Mouse (Mus musculus): ENCODE measurements around the gene Zmiz1. TPM values are rescaled to one million over a fixed set of nuclear protein-coding genes. Genes with fewer than 3 reads are reported as not detected.

Gene Zmiz1
- polyA plus RNA-seq, 1 experiment from 2014 or later = 55.5 TPM

GRCm38 (mm10) chr14:25558479-25558878 lies 99.5 kb downstream of the Zmiz1 start:
- Histone ChIP-seq H3K27ac (no peak overlapping the region; the same call in 1 of the 2 replicates), H3K9me3 (replicated peaks) (no peaks in the 10 kb centered on the region), H3K4me1 (peaks cover 97% of the 10 kb centered on the region), H3K36me3 (peaks cover 53% of the 10 kb centered on the region), H3K4me3 (no peak overlapping the region), H3K27me3 (ENCODE audit: low read depth, poor library complexity, severe bottlenecking) (no peaks in the 10 kb centered on the region)
- 92% methylated on average over 1 of the region's 1 CpGs for WGBS
- no peak for DNase-seq (ENCODE audit: low spot score)

- 76% methylated on average over 5 of the region's 5 CpGs for WGBS
- no peak for DNase-seq (ENCODE audit: low spot score)
- no peaks in the 10 kb centered on the region for H3K9me3 ChIP-seq (replicated peaks)
- peak overlapping the region; percentile 22 for H3K27ac ChIP-seq
- H3K27me3 ChIP-seq (ENCODE audit: low read depth, poor library complexity, severe bottlenecking) = no peaks in the 10 kb centered on the region
- H3K36me3 ChIP-seq = peaks cover 54% of the 10 kb centered on the region
- H3K4me1 ChIP-seq = peaks cover 98% of the 10 kb centered on the region
- H3K4me3 ChIP-seq = no peak overlapping the region
Measured at GRCm38 (mm10) chr14:25559907-25560306, 100.9 kb downstream of the Zmiz1 start.

DNA sequence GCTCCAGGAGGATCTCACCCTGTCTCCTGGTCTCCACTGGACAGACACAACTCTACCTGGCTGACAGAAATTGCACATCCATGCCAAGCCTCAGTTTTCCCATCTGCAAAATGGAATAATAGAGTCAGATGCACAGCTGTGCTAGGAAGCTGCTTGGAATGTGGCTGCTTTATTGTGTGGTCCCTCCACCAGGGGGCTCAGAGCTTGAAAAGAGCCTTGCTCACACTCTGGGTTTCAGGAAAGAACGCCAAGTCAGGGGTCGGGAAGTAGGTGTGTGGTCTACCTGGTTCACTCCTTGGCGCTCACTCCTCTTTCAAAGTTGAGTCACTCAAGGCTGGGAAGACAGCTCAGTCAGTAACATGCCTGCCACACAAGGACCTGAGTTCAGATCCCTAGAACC lies 101.9 kb downstream of the Zmiz1 start:
- Histone ChIP-seq H3K4me3 (no peak overlapping the region), H3K4me1 (peaks cover 98% of the 10 kb centered on the region), H3K27ac (no peak overlapping the region), H3K27me3 (ENCODE audit: low read depth, poor library complexity, severe bottlenecking) (no peaks in the 10 kb centered on the region), H3K36me3 (peaks cover 55% of the 10 kb centered on the region), H3K9me3 (replicated peaks) (no peaks in the 10 kb centered on the region)
- DNase-seq (ENCODE audit: low spot score) = no peak
- WGBS = 91% methylated on average over 3 of the region's 3 CpGs

- H3K9me3 ChIP-seq (replicated peaks) = no peaks in the 10 kb centered on the region
- DNase-seq (ENCODE audit: low spot score) = peak; percentile 51
- H3K36me3 ChIP-seq = peaks cover 58% of the 10 kb centered on the region
- H3K27me3 ChIP-seq (ENCODE audit: low read depth, poor library complexity, severe bottlenecking) = no peaks in the 10 kb centered on the region
- H3K27ac ChIP-seq = peak overlapping the region; percentile 64
- H3K4me3 ChIP-seq = no peak overlapping the region
- WGBS = 20% methylated on average over 1 of the region's 1 CpGs
- H3K4me1 ChIP-seq = peaks cover 91% of the 10 kb centered on the region
Measured at GRCm38 (mm10) chr14:25561716-25562115, 102.7 kb downstream of the Zmiz1 start.

DNA sequence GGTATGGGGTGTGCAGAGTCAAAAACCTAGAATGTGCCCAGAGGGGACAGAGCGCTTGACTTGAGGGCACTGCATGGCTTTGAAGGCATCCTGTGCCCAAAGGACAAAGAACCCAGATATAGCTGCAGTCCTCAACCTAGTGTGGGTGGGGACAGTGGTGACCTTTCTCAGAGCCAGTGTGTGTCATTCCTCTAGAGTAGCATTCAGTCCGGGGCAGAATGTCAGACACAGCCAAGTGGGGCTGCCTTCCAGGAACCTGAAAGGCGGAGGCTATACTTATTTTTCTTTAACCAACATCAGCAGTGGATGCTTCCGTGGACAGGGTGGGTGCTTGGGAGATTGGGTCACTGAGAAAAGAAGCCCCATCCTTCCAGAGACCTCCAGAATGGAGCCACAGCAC lies 103.5 kb downstream of the Zmiz1 start:
- Histone ChIP-seq H3K4me1 (peaks cover 89% of the 10 kb centered on the region), H3K27me3 (ENCODE audit: low read depth, poor library complexity, severe bottlenecking) (no peaks in the 10 kb centered on the region), H3K27ac (peak overlapping the region; percentile 64), H3K4me3 (no peak overlapping the region), H3K9me3 (replicated peaks) (no peaks in the 10 kb centered on the region), H3K36me3 (peaks cover 65% of the 10 kb centered on the region)
- DNase-seq (ENCODE audit: low spot score) = no peak
- WGBS = 85% methylated on average over 4 of the region's 4 CpGs

GRCm38 (mm10) chr14:25562909-25563308 lies 103.9 kb downstream of the Zmiz1 start:
- H3K9me3 ChIP-seq (replicated peaks) = no peaks in the 10 kb centered on the region
- no peaks in the 10 kb centered on the region for H3K27me3 ChIP-seq (ENCODE audit: low read depth, poor library complexity, severe bottlenecking)
- H3K27ac ChIP-seq = peak overlapping the region; percentile 64; the same call in 1 of the 2 replicates
- 77% methylated on average over 7 of the region's 7 CpGs for WGBS
- DNase-seq (ENCODE audit: low spot score) = no peak
- peaks cover 84% of the 10 kb centered on the region for H3K4me1 ChIP-seq
- H3K4me3 ChIP-seq = no peak overlapping the region
- peaks cover 61% of the 10 kb centered on the region for H3K36me3 ChIP-seq

DNA sequence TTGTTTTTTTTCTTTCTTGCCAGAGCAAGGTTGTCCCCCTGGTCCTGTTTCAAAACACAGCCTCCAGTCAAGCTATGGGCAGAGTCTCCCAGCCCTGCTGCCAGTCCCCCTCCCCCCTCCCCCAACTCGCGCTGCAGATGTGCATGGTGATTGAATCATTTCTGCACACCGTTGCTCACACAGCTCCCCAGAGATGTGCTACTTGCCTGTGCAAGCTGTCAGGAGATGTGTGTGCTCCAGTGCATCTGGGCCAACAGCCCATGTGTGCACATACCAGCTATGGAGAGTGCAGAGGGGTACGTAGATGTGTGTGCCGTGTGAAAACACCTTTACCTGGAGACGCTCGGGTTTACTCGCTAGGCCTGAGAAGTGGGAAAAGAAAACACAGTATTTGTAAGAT lies 105.6 kb downstream of the Zmiz1 start:
- 70% methylated on average over 8 of the region's 8 CpGs for WGBS
- no peak overlapping the region for H3K27ac ChIP-seq
- peaks cover 70% of the 10 kb centered on the region for H3K4me1 ChIP-seq
- H3K27me3 ChIP-seq (ENCODE audit: low read depth, poor library complexity, severe bottlenecking) = no peaks in the 10 kb centered on the region
- peaks cover 57% of the 10 kb centered on the region for H3K36me3 ChIP-seq
- no peak for DNase-seq (ENCODE audit: low spot score)
- H3K9me3 ChIP-seq (replicated peaks) = no peaks in the 10 kb centered on the region
- H3K4me3 ChIP-seq = no peak overlapping the region

DNA sequence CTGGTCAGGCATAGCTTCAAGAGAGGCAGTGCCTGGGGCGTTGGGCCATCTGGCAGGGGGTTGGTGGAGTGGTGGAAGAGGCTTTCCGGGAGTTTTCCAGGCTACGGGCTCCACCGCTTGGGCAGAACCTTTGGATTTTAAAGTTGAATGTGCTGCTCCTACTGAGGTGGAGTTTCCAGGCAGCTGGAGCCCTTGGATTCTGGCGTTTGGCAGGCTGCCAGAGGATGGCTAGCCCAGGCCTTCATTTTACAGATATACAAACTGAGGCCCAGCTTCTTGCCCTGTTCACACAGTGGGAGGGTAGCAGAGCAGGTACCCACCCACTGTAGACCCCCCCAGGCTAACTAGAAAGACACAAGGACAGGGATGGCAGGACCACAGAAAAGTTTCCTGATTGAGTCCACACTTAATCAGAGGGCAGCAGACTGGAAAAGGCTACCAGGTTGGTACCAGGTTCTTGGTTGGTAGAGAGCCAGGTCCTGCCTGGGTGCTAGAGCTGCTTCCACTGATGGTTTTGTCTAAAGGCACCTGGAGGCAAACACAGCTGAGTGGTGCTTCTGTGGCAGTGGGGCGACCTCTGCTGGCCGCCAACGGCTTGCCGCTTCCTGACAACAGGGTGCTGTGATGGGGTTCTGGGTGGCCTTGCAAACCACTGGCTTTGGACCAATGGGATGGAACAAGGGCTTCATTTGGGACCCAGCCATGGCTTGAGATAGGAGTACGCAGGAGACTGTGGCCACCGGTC lies 106.5 kb downstream of the Zmiz1 start:
- Histone ChIP-seq H3K4me3 (no peak overlapping the region), H3K4me1 (peaks cover 60% of the 10 kb centered on the region), H3K27ac (peak overlapping the region; percentile 43; the same call in 1 of the 2 replicates), H3K27me3 (ENCODE audit: low read depth, poor library complexity, severe bottlenecking) (no peaks in the 10 kb centered on the region), H3K36me3 (peaks cover 51% of the 10 kb centered on the region), H3K9me3 (replicated peaks) (no peaks in the 10 kb centered on the region)
- 41% methylated on average over 11 of the region's 11 CpGs for WGBS
- peak; percentile 88 for DNase-seq (ENCODE audit: low spot score)

- Histone ChIP-seq H3K9me3 (replicated peaks) (no peaks in the 10 kb centered on the region), H3K4me3 (no peak overlapping the region), H3K27ac (no peak overlapping the region), H3K4me1 (peaks cover 43% of the 10 kb centered on the region), H3K36me3 (peaks cover 60% of the 10 kb centered on the region), H3K27me3 (ENCODE audit: low read depth, poor library complexity, severe bottlenecking) (no peaks in the 10 kb centered on the region)
- peak; percentile 79 for DNase-seq (ENCODE audit: low spot score)
- WGBS = 68% methylated on average over 3 of the region's 3 CpGs
Measured at GRCm38 (mm10) chr14:25567245-25567644, 108.3 kb downstream of the Zmiz1 start.

DNA sequence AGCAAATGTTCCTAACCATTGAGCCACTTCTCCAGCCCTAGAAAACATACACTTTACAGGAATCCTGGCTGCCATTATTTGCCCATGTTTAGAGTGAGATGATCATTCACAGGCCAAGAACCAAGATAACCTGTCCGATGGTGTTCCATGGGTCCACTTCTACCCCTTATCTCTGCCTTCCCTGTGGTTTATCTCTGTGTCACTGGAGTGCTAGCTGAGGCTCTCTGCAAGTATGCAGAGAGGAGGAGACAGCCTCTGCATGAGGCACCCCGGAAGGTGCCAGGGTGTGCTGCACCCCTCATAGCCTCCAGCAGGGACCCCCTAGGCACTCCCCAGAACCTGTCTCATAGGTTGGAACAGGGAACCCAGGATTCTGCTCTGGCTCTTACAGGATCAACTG lies 108.9 kb downstream of the Zmiz1 start:
- Histone ChIP-seq H3K9me3 (replicated peaks) (no peaks in the 10 kb centered on the region), H3K4me3 (no peak overlapping the region), H3K36me3 (peaks cover 60% of the 10 kb centered on the region), H3K27me3 (ENCODE audit: low read depth, poor library complexity, severe bottlenecking) (no peaks in the 10 kb centered on the region), H3K27ac (no peak overlapping the region), H3K4me1 (peaks cover 37% of the 10 kb centered on the region)
- no peak for DNase-seq (ENCODE audit: low spot score)
- WGBS = 93% methylated on average over 2 of the region's 2 CpGs

GRCm38 (mm10) chr14:25574047-25574870 lies 115.3 kb downstream of the Zmiz1 start:
- peaks cover 87% of the 10 kb centered on the region for H3K36me3 ChIP-seq

GRCm38 (mm10) chr14:25576642-25577041 lies 117.7 kb downstream of the Zmiz1 start:
- Histone ChIP-seq H3K36me3 (peaks cover 100% of the 10 kb centered on the region), H3K27me3 (ENCODE audit: low read depth, poor library complexity, severe bottlenecking) (no peaks in the 10 kb centered on the region), H3K4me1 (peaks cover 38% of the 10 kb centered on the region)

More at GRCm38 (mm10) chr14:25574047-25574870, 115.3 kb downstream of the Zmiz1 start:
- Histone ChIP-seq H3K27me3 (ENCODE audit: low read depth, poor library complexity, severe bottlenecking) (no peaks in the 10 kb centered on the region), H3K9me3 (replicated peaks) (no peaks in the 10 kb centered on the region), H3K27ac (no peak overlapping the region), H3K4me3 (no peak overlapping the region), H3K4me1 (peaks cover 38% of the 10 kb centered on the region)
- DNase-seq (ENCODE audit: low spot score) = no peak
- WGBS = 44% methylated on average over 16 of the region's 16 CpGs

GRCm38 (mm10) chr14:25577431-25577830 lies 118.4 kb downstream of the Zmiz1 start:
- no peak for DNase-seq (ENCODE audit: low spot score)
- H3K27ac ChIP-seq = no peak overlapping the region
- WGBS = 66% methylated on average over 3 of the region's 3 CpGs

More at GRCm38 (mm10) chr14:25576642-25577041, 117.7 kb downstream of the Zmiz1 start:
- DNase-seq (ENCODE audit: low spot score) = no peak
- WGBS = 91% methylated on average over 3 of the region's 3 CpGs
- no peak overlapping the region for H3K27ac ChIP-seq
- H3K9me3 ChIP-seq (replicated peaks) = no peaks in the 10 kb centered on the region
- H3K4me3 ChIP-seq = no peak overlapping the region

More at GRCm38 (mm10) chr14:25577431-25577830, 118.4 kb downstream of the Zmiz1 start:
- Histone ChIP-seq H3K9me3 (replicated peaks) (no peaks in the 10 kb centered on the region), H3K4me3 (no peak overlapping the region), H3K4me1 (peaks cover 38% of the 10 kb centered on the region), H3K27me3 (ENCODE audit: low read depth, poor library complexity, severe bottlenecking) (no peaks in the 10 kb centered on the region), H3K36me3 (peaks cover 100% of the 10 kb centered on the region)

Measured in limb, embryonic 10.5 days (tissue).